Mouse (Mus musculus): ENCODE data around the gene Spib. TPM values are rescaled to one million over a fixed set of nuclear protein-coding genes. Genes with fewer than 3 reads are reported as not detected.
A peak's percentile ranks its signal among the peaks of the same experiment; 100 is the strongest.

The Spib gene
- polyA plus RNA-seq, 1 experiment from 2014 or later = 0.05 TPM

DNA sequence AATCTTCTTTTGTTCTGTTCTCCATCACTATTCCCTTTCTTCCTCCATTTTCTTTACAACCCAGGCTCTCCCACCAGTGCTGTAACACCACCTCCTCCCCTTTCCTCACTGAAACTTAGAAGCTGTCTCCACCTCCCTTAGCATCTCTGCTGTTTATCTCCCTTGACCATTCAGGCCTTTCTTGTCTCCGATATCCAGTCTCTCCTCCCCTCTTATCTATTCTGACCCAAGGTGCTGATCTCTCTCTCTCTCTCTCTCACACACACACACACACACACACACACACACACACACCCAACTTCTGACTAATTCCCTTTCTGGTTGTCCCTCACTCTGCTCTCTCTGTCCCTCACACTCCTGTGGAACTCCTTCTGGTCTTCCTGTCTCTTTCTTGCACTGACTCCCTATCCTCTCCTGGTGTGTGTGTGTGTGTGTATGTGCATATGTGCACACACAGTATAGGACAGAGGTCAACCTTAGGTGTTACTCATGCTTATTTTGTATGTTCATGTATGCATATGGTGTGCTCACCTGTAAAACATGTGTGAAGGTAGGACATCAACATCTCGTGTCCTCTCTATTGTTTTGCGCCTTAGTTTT, 48.9 kb downstream of the Spib start:
- peak overlapping the region; percentile 82 for H3K27ac ChIP-seq (ENCODE audit: low read depth, low read length)
- peaks cover 11% of the 10 kb centered on the region for H3K4me1 ChIP-seq (replicated peaks; ENCODE audit: control insufficient read depth, insufficient read depth, low read length)
- peak; percentile 93 for ATAC-seq (replicated peaks; ENCODE audit: low FRiP score)
- H3K4me3 ChIP-seq (ENCODE audit: low read depth, low read length) = no peak overlapping the region
- peak overlapping the region; percentile 53 for H3K9ac ChIP-seq (ENCODE audit: low read depth, low read length)
- 50% methylated on average over 3 of the region's 3 CpGs for WGBS
- H3K9me3 ChIP-seq (ENCODE audit: control insufficient read depth, low read length) = no peaks in the 10 kb centered on the region
- DNase-seq (ENCODE audit: low spot score) = no peak
- H3K27me3 ChIP-seq (replicated peaks; ENCODE audit: control insufficient read depth, insufficient read depth, low read length) = peaks cover 36% of the 10 kb centered on the region
- H3K36me3 ChIP-seq (ENCODE audit: control insufficient read depth, insufficient read depth, low read length) = no peaks in the 10 kb centered on the region
- peak overlapping the region; percentile 56 for H3K4me2 ChIP-seq

Small RNA genes within 50 kb of the gene (microRNA-seq; reads per million reads assigned to microRNA genes)
- gene Mir7053 (ENCODE audit: borderline number of aligned reads) = 1.8 reads per million

Other genes with a start within 250 kb of the Spib start
- 0.90 and 1.1 TPM in 2 replicates for gene Clec11a, start 225.2 kb downstream of the Spib start, polyA plus RNA-seq (2014; fragmentation: Nextera tagmentation; extraction: Ambion mirVana)
- gene Shank1, start 221.8 kb downstream of the Spib start, polyA plus RNA-seq (2014; fragmentation: Nextera tagmentation; extraction: Ambion mirVana) = 0.62 and 0.69 TPM in 2 replicates
- 0.35 and 0.40 TPM in 2 replicates for gene Syt3, start 148.0 kb downstream of the Spib start, polyA plus RNA-seq (2014; fragmentation: Nextera tagmentation; extraction: Ambion mirVana)
- gene 1700008O03Rik, start 146.3 kb downstream of the Spib start, polyA plus RNA-seq (2014; fragmentation: Nextera tagmentation; extraction: Ambion mirVana) = 0.83 and 0.93 TPM in 2 replicates
- 0.25 and 0.52 TPM in 2 replicates for gene Lrrc4b, start 103.1 kb downstream of the Spib start, polyA plus RNA-seq (2014; fragmentation: Nextera tagmentation; extraction: Ambion mirVana)
- 5.6 and 6.4 TPM in 2 replicates for gene Aspdh, start 66.7 kb downstream of the Spib start, polyA plus RNA-seq (2014; fragmentation: Nextera tagmentation; extraction: Ambion mirVana)
- gene Josd2, start 64.1 kb downstream of the Spib start, polyA plus RNA-seq (2014; fragmentation: Nextera tagmentation; extraction: Ambion mirVana) = 145 and 146 TPM in 2 replicates
- 72.8 and 75.2 TPM in 2 replicates for gene Emc10, start 35.5 kb downstream of the Spib start, polyA plus RNA-seq (2014; fragmentation: Nextera tagmentation; extraction: Ambion mirVana)
- gene Fam71e1, start 35.5 kb downstream of the Spib start, polyA plus RNA-seq (2014; fragmentation: Nextera tagmentation; extraction: Ambion mirVana) = 4.7 and 5.9 TPM in 2 replicates
- not detected in 2 replicates for gene Mybpc2, start 7.4 kb downstream of the Spib start, polyA plus RNA-seq (2014; fragmentation: Nextera tagmentation; extraction: Ambion mirVana)
- gene Pold1, start 16.8 kb upstream of the Spib start, polyA plus RNA-seq (2014; fragmentation: Nextera tagmentation; extraction: Ambion mirVana) = 119 and 128 TPM in 2 replicates
- 65.6 and 69.2 TPM in 2 replicates for gene Nr1h2, start 21.9 kb upstream of the Spib start, polyA plus RNA-seq (2014; fragmentation: Nextera tagmentation; extraction: Ambion mirVana)
- gene Napsa, start 40.3 kb upstream of the Spib start, polyA plus RNA-seq (2014; fragmentation: Nextera tagmentation; extraction: Ambion mirVana) = 1.4 and 2.1 TPM in 2 replicates
- gene Kcnc3, start 58.6 kb upstream of the Spib start, polyA plus RNA-seq (2014; fragmentation: Nextera tagmentation; extraction: Ambion mirVana) = 0.22 and 0.23 TPM in 2 replicates
- 0.66 and 0.68 TPM in 2 replicates for gene Myh14, start 138.8 kb upstream of the Spib start, polyA plus RNA-seq (2014; fragmentation: Nextera tagmentation; extraction: Ambion mirVana)
- not detected in 2 replicates for gene Izumo2, start 176.7 kb upstream of the Spib start, polyA plus RNA-seq (2014; fragmentation: Nextera tagmentation; extraction: Ambion mirVana)
- 36.4 and 39.2 TPM in 2 replicates for gene Vrk3, start 216.3 kb upstream of the Spib start, polyA plus RNA-seq (2014; fragmentation: Nextera tagmentation; extraction: Ambion mirVana)
- gene Zfp473, start 219.0 kb upstream of the Spib start, polyA plus RNA-seq (2014; fragmentation: Nextera tagmentation; extraction: Ambion mirVana) = 2.7 TPM in 2 replicates